Mouse (Mus musculus): ENCODE data around the gene Nek11. TPM values are rescaled to one million over a fixed set of nuclear protein-coding genes. Genes with fewer than 3 reads are reported as not detected.

The Nek11 gene
- total RNA-seq (2022), result 1 to 10 TPM; 1.7 to 2.3 (median 1.9) TPM

GRCm38 (mm10) chr9:105395218-105395627 lies at the start of gene Nek11, which contains the start of gene Aste1:
Nek11 (minus strand) TSS chr9:105395524.
Aste1 (plus strand) TSS chr9:105395392.
- DNase-seq (ENCODE audit: low spot score in 2 of 2), result peak; percentile 83 to 90

GRCm38 (mm10) chr9:105408549-105408948 lies 13.2 kb upstream of the Nek11 start:
- no peak for DNase-seq (ENCODE audit: low spot score in 2 of 2)

GRCm38 (mm10) chr9:105394720-105395119 lies 604 bp downstream of the Nek11 start:
- no peak for DNase-seq (ENCODE audit: low spot score in 2 of 2)

DNA sequence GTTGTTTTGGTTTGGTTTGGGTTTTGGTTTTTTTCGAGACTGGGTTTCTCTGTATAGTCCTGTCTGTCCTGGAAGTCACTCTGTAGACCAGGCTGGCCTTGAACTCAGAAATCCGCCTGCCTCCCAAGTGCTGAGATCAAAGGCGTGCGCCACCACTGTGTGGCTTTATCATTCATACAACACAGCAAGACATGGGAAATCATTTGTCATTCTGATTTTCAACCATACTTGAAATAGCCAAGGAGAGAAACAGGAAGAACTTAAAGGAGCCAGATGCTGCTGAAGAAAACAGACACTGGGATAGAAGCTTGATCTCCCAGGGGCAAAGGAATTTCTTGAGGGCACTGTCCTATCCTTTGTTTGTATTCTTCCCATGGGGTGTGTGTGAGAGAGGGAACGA lies 4.7 kb downstream of the Nek11 start:
- no peak for DNase-seq (ENCODE audit: low spot score in 2 of 2)

DNA sequence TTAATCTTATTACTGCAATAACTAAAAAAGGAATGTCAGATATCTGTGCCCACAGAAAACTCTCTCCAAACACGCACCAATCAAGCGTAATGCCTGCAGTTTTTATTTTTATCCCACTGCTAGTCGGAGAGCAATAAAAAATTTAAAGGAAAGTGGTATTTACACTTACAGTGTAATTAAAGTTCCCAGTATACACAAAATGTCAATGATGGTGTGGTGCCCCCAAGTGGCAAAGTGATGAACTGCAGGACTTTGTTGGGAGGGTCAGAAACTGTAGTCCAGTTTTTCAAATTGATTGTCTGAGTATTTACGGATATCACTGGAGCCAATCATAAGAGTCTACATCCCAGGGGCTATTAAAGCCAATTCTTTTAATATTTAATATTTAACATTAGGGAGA lies 6.0 kb downstream of the Nek11 start:
- peak in 1 of 2 experiments; percentile 81 for DNase-seq (ENCODE audit: low spot score in 2 of 2)

DNA sequence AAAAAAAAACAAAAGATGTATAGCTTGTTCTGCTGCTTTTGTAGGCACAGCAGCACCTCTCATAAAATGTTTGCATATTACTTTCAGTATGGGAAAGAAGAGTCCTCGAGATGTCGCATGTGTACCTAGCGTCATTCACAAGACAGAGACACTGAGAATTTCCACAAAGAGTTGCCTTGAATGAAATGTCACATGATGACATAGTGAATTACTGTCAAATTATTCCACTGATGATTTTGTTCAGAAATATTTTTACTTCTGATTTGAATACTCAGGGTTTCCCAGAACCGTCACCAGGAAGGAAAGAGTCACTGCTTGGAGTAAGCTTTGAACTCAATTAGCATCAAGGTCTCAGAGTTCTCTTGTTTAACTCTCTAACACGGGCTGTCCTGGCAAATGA lies 7.9 kb downstream of the Nek11 start:
- no peak for DNase-seq (ENCODE audit: low spot score in 2 of 2)

GRCm38 (mm10) chr9:105379533-105380145 lies 15.7 kb downstream of the Nek11 start:
- no peak for DNase-seq (ENCODE audit: low spot score in 2 of 2)

DNA sequence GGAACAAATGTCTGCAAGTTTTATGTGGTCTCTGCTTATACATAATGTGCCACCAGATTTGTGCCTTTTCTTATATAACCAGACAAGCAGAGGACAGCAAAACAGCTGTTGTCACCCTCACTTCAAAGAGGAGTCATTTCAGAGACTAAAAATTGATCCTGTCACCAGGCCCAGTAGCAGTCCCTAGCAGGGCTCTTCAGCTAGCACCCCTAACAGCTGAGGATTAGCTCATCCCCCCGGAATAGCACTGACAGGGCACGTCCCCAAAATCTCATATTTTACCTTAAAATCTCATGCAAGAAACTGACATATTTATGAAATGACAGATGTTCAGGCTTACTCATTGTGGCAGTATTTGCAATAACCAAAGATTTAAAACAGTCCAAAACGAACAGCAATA lies 17.7 kb downstream of the Nek11 start:
- DNase-seq (ENCODE audit: low spot score in 2 of 2), result no peak

- no peak for DNase-seq (ENCODE audit: low spot score in 2 of 2)
These were observed 18.3 kb downstream of the Nek11 start for GRCm38 (mm10) chr9:105376954-105377530.

- no peak for DNase-seq (ENCODE audit: low spot score in 2 of 2)
These were observed 18.9 kb downstream of the Nek11 start for GRCm38 (mm10) chr9:105376411-105376810.

DNA sequence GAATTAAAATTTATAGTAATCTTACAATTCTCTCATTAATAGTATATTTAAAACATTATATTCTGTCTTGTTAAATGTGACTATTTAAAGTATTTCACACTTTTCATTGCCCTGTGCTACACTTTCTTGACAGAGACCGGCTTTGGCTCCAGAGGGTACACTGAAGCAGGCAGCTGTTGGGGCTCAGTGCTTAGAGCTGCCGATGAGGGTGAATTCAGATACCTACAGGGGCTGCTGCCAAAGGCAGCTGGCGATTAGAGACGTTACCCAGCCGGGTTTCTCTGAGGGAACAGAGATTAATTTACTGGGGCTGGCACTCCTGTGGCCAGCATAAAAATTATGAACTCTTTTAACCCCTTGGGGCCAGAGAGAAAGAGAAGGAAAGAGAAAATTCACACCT lies 21.0 kb downstream of the Nek11 start:
- no peak for DNase-seq (ENCODE audit: low spot score in 2 of 2)

DNA sequence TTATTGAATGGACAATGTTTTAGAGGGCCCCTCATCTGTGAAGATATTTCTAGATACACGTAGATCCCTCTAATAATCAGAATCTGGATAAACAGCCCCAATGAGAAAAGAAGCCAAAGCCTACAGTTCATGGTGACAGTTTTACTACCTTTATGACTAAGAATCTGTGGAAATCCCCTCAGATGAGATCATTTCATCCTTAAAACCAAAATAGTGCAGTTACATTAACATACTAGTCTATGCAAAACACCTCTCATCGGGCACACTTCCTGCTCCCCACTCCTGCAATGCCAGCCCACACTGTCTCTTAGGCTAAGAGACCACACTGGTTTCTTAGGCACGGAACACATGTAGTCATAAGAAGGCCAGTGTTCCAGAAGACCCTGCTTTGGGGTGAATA lies 26.7 kb downstream of the Nek11 start:
- no peak for DNase-seq (ENCODE audit: low spot score in 2 of 2)

- no peak for DNase-seq (ENCODE audit: low spot score in 2 of 2)
These were observed 29.1 kb downstream of the Nek11 start for GRCm38 (mm10) chr9:105366199-105366598.

DNA sequence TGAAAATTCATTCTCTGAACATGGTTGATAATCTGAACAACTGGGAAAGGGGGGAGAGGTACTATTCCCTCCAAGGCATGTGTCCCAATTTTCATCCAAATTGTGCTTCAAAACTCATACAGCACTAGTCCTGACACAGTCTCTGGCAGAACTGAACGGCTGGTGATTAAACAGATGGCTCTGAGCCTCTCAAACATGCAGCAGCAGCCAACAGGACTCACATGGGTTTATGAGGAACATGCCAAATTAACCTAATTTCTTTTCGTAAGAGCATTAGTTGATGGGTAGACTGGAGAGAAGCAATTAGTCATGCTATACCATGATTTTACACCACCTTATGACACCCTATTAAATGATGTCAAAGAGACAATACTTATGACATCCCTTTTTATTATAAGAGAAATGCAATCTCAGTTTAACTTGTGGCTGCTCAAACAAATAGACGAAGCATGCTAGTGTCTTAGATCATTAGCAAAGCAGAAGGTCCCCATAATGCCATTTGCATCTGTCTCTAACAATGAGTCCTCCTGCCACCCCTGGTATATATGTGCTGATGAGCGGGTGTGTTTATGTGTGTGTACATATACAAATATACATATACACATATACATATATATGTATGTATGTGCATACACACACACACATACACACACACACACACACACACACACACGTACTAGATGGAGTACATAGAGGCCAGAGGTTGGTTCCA lies 31.6 kb downstream of the Nek11 start:
- peak; percentile 64 to 69 for DNase-seq (ENCODE audit: low spot score in 2 of 2)

DNA sequence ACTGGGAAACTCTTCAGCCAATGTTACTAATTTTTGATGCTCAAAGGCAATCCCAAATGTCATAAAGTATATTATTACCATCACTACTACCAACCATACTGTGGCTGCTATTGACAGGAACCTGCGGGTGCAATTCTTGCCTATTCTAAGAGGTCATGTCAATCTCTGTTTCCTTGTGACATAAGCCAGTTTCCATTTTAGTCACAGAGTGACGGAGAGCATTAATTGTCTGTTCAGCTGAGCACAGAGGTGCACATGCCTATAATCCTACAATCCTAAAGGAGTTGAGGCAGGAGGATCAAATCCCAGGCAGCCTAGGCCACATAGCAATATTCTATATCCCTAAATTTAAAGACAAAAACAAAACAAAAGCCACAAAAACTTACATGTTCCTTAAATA lies 33.1 kb downstream of the Nek11 start:
- no peak for DNase-seq (ENCODE audit: low spot score in 2 of 2)

- DNase-seq (ENCODE audit: low spot score in 2 of 2), result peak; percentile 28 to 32
These were observed 46.3 kb downstream of the Nek11 start for GRCm38 (mm10) chr9:105349034-105349433.

GRCm38 (mm10) chr9:105348242-105349031 lies 46.9 kb downstream of the Nek11 start:
- DNase-seq (ENCODE audit: low spot score in 2 of 2), result no peak

GRCm38 (mm10) chr9:105342994-105343656 lies 52.2 kb downstream of the Nek11 start:
- DNase-seq (ENCODE audit: low spot score in 2 of 2), result no peak

DNA sequence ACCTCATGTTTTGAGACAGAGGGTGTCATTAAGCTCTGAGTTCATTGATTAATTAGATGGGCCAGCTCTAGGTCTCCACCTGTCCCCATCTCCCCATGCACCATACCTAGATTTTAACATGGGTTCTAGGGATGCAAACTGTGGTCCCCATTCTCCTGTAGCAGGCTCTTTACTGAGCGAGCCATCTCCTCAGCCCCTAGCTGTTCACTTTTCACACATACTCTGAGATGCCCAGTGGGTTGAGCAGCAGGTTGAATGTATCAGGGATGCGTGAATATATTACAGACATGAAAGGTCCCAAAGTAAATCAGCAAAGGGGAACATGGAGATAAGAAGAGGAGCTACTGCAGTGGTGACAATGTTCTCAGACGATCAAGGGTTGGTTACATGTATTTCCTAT lies 52.8 kb downstream of the Nek11 start:
- DNase-seq (ENCODE audit: low spot score in 2 of 2), result no peak

DNA sequence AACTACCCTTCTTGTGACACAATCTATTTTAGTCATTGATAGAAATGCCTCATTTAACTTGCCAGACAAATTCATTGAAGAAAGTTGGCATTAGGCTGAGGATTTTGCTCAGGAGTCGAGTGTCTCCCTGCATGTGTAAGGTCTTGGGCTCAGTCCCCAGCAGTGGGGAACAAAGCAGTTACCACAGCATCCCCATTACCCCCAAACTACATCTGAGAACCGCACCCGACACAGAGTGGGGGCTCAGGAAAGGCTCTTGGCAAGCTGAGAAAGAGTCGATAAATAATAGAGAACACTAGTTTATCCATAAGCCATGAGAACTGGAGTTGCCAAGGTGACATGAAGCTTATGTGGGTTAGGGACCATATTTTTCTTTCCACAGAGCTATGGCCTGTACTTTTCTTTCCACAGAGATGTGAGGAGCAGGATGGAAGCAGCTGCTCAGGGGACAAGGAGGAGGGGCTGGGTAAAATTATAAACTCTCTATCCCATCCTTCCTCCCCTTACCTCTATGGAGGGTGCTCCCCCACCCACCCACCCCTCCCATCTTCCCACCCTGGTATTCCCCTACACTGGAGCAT lies 62.8 kb downstream of the Nek11 start:
- DNase-seq (ENCODE audit: low spot score in 2 of 2), result no peak

GRCm38 (mm10) chr9:105321856-105322255 lies 73.5 kb downstream of the Nek11 start:
- DNase-seq (ENCODE audit: low spot score in 2 of 2), result no peak
